ENCODE assay signal across 14 mouse cellular contexts in genomic region chr17:29414566-29414965, GRCm38 (mm10).
"Had no signal": no experiment of that assay in that cellular context is flagged by ENCODE, and none has a peak within 500 bp of the region (broad histone marks: within the 10 kb centered on the region; RNA-seq: fewer than 3 reads in every experiment).

No protein-coding gene starts in this region.

- H3K27ac ChIP-seq: kidney, embryonic 15.5 days; limb, embryonic 15.5 days; liver, embryonic 14.5 days; midbrain, embryonic 13.5 days; neural tube, embryonic 15.5 days; stomach, postnatal 0 days had no signal

- H3K4me3 ChIP-seq: kidney, embryonic 15.5 days; limb, embryonic 15.5 days; midbrain, embryonic 13.5 days; myocyte; neural tube, embryonic 15.5 days had no signal

- ATAC-seq: inflammation-experienced regulatory T-cells, adult 6 months; intestine, postnatal 0 days; midbrain, embryonic 13.5 days had no signal

- H3K36me3 ChIP-seq: kidney, embryonic 15.5 days; limb, embryonic 15.5 days; midbrain, embryonic 13.5 days; neural tube, embryonic 15.5 days had no signal

- DNase-seq: kidney, postnatal 25 days; layer of hippocampus, adult 9-11 months; layer of hippocampus, postnatal 36 days; lung, adult 18-20 months; right cerebral cortex, adult 18-20 months had no signal

- H3K27me3 ChIP-seq: limb, embryonic 15.5 days; neural tube, embryonic 15.5 days had no signal
